Mouse (Mus musculus) hindbrain, embryonic 13.5 days (tissue): ENCODE results near the gene Dnah9. TPM values are rescaled to one million over a fixed set of nuclear protein-coding genes. Genes with fewer than 3 reads are reported as not detected.

Experiments used
- ATAC-seq: fragments of 200-750 bp; cut with Nextera tagmentation; 2 replicates; pipeline ENCODE4 v1.8.0; 2017; ENCODE audit warnings: moderate TSS enrichment; ENCODE audit not compliant: low FRiP score
- H3K27ac ChIP-seq: fragments of 300-500 bp; sonication (generic); 2 replicates; pipeline ENCODE4 v1.5.1; 2015; ENCODE audit warnings: inconsistent platforms, mild to moderate bottlenecking, moderate library complexity
- H3K27me3 ChIP-seq: fragments of 300-500 bp; sonication (generic); 2 replicates; pipeline ENCODE4 v1.6.1; 2015; ENCODE audit warnings: mild to moderate bottlenecking, inconsistent platforms
- H3K36me3 ChIP-seq: fragments of 300-500 bp; sonication (generic); 2 replicates; pipeline ENCODE4 v1.6.1; 2015; ENCODE audit warnings: mild to moderate bottlenecking, inconsistent platforms
- H3K4me1 ChIP-seq: fragments of 300-500 bp; sonication (generic); replicated peaks from 2 replicates; pipeline ENCODE4 v1.6.1; 2015; ENCODE audit warnings: inconsistent platforms
- H3K4me2 ChIP-seq: fragments of 300-500 bp; sonication (generic); 2 replicates; pipeline ENCODE4 v1.6.1; 2015; ENCODE audit warnings: inconsistent platforms, mild to moderate bottlenecking, moderate library complexity
- H3K4me3 ChIP-seq: fragments of 300-500 bp; sonication (generic); 2 replicates; pipeline ENCODE4 v1.5.1; 2015; ENCODE audit warnings: mild to moderate bottlenecking, inconsistent platforms
- H3K9ac ChIP-seq: fragments of 300-500 bp; sonication (generic); 2 replicates; pipeline ENCODE4 v1.6.1; 2015; ENCODE audit warnings: mild to moderate bottlenecking, inconsistent platforms
- H3K9me3 ChIP-seq: fragments of 300-500 bp; sonication (generic); 2 replicates; pipeline ENCODE4 v1.6.1; 2016; ENCODE audit warnings: inconsistent platforms
- WGBS: fragments of 180-500 bp; shearing (Covaris S2); methylation state at CpG from one replicate; pipeline ENCODE4 v1.1.7; 2015; 5-methylcytosine and 5-hydroxymethylcytosine counted together
- polyA plus RNA-seq: library from polyadenylated mRNA; unstranded; fragments of >200 nt; fragmentation: Nextera tagmentation; extraction: Ambion mirVana; gene quantifications from 2 replicates; pipeline ENCODE4 v1.2.1, GENCODE M21; 2015

The Dnah9 gene
- polyA plus RNA-seq, 1 experiment from 2014 or later, result 2.8 TPM

DNA sequence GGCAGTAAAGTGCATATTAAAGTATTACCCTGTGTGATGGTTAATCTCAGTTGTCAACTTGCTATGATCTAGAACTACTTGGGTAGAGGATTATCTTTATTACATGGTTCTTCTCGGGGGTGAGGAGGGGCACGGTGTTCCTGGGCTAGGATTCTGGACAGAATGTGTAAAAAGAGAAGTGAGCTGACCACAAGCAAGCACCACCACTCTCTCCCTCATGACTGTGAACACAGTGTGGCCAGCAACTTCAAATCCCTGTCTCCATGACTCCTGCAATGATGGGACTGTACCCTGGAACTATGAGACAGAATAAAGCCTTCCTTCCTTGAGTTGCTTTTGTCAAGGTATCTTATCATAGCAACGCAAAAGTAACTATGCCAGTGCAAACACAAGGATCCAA lies 386.8 kb downstream of the Dnah9 start:
- Histone ChIP-seq H3K4me3 (no peak overlapping the region), H3K9me3 (no peaks in the 10 kb centered on the region), H3K27ac (no peak overlapping the region), H3K27me3 (no peaks in the 10 kb centered on the region), H3K4me2 (no peak overlapping the region), H3K4me1 (peaks cover 24% of the 10 kb centered on the region), H3K9ac (no peak overlapping the region), H3K36me3 (peaks cover 15% of the 10 kb centered on the region)
- WGBS, result 88% methylated on average over 3 of the region's 3 CpGs
- ATAC-seq, result no peak
